Mouse (Mus musculus): ENCODE data around the gene Fam166b. TPM values are rescaled to one million over a fixed set of nuclear protein-coding genes. Genes with fewer than 3 reads are reported as not detected.

The Fam166b gene
- polyA plus RNA-seq, 1 experiment, result 1.6 TPM

DNA sequence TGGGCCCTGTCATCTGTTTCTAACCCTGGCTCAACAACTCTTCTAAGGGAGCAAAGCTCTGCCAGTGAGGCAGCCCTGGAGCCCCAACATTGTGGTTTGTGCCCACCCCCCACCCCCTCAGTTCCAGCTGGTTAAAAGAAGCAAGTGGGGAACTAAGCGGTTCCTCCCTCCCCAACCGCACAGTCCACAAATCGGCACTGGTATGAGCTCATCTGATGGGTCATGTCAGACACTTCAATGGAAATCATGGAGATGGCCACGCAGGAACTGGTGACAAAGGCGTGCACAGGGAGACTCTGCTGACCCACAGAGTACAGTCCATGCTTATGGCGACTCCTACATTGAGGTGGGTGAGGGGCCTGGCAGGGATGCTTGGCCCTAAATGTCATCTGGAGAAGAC is 37.0 kb upstream of the Fam166b start:
- Histone ChIP-seq H3K27me3 (ENCODE audit: control insufficient read depth, insufficient read depth, low read length) (no peaks in the 10 kb centered on the region), H3K4me1 (ENCODE audit: control insufficient read depth, insufficient read depth, low read length) (no peaks in the 10 kb centered on the region), H3K36me3 (ENCODE audit: control insufficient read depth, insufficient read depth, low read length) (no peaks in the 10 kb centered on the region), H3K27ac (ENCODE audit: control insufficient read depth, insufficient read depth, low read depth, low read length) (peak overlapping the region; percentile 30; the same call in 1 of the 2 replicates), H3K4me3 (ENCODE audit: control insufficient read depth, low read depth, low read length) (no peak overlapping the region)
- TF ChIP-seq POLR2A (IDR thresholded peaks at IDR 0.05; ENCODE audit: control insufficient read depth, low read depth, low read length) (no peak), CTCF (IDR thresholded peaks at IDR 0.05; ENCODE audit: control insufficient read depth, insufficient read depth, insufficient replicate concordance, low read depth, low read length) (no peak)

- H3K36me3 ChIP-seq (ENCODE audit: control insufficient read depth, insufficient read depth, low read length), result no peaks in the 10 kb centered on the region
- H3K27me3 ChIP-seq (ENCODE audit: control insufficient read depth, insufficient read depth, low read length), result no peaks in the 10 kb centered on the region
- TF ChIP-seq CTCF (IDR thresholded peaks at IDR 0.05; ENCODE audit: control insufficient read depth, insufficient read depth, insufficient replicate concordance, low read depth, low read length) (no peak), POLR2A (IDR thresholded peaks at IDR 0.05; ENCODE audit: control insufficient read depth, low read depth, low read length) (no peak)
- H3K4me1 ChIP-seq (ENCODE audit: control insufficient read depth, insufficient read depth, low read length), result no peaks in the 10 kb centered on the region
- no peak overlapping the region for H3K4me3 ChIP-seq (ENCODE audit: control insufficient read depth, low read depth, low read length)
- no peak overlapping the region for H3K27ac ChIP-seq (ENCODE audit: control insufficient read depth, insufficient read depth, low read depth, low read length)
These were observed 34.2 kb upstream of the Fam166b start for GRCm38 (mm10) chr4:43463102-43463501.

DNA sequence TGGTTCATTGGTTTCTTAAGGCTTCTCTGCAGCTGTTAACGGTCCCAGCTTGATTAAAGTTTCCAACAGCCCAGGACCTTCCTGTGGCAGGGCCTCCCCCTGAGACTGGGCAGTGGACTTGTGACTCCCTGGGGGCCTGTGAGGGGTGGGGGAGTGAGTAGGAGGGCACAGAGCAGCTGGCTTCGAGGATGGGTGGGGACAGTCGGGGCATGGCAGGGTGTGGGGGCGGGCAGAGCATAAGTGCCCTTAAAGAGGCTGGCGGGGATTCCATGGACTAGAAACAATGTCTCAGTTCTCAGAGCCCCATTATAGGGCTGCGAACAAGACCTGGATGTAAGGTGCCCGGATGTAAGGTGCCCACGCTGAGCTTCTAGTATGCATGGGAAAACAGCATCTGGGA is 28.2 kb upstream of the Fam166b start:
- no peak overlapping the region for H3K4me3 ChIP-seq (ENCODE audit: control insufficient read depth, low read depth, low read length)
- no peak overlapping the region for H3K27ac ChIP-seq (ENCODE audit: control insufficient read depth, insufficient read depth, low read depth, low read length)
- no peaks in the 10 kb centered on the region for H3K36me3 ChIP-seq (ENCODE audit: control insufficient read depth, insufficient read depth, low read length)
- H3K4me1 ChIP-seq (ENCODE audit: control insufficient read depth, insufficient read depth, low read length), result peaks cover 6% of the 10 kb centered on the region
- TF ChIP-seq CTCF (IDR thresholded peaks at IDR 0.05; ENCODE audit: control insufficient read depth, insufficient read depth, insufficient replicate concordance, low read depth, low read length), result no peak
- TF ChIP-seq POLR2A (IDR thresholded peaks at IDR 0.05; ENCODE audit: control insufficient read depth, low read depth, low read length), result no peak
- H3K27me3 ChIP-seq (ENCODE audit: control insufficient read depth, insufficient read depth, low read length), result no peaks in the 10 kb centered on the region

- H3K4me1 ChIP-seq (ENCODE audit: control insufficient read depth, insufficient read depth, low read length), result peaks cover 6% of the 10 kb centered on the region
- H3K27ac ChIP-seq (ENCODE audit: control insufficient read depth, insufficient read depth, low read depth, low read length), result no peak overlapping the region
- no peaks in the 10 kb centered on the region for H3K36me3 ChIP-seq (ENCODE audit: control insufficient read depth, insufficient read depth, low read length)
- no peak for TF ChIP-seq CTCF (IDR thresholded peaks at IDR 0.05; ENCODE audit: control insufficient read depth, insufficient read depth, insufficient replicate concordance, low read depth, low read length)
- no peak for TF ChIP-seq POLR2A (IDR thresholded peaks at IDR 0.05; ENCODE audit: control insufficient read depth, low read depth, low read length)
- H3K27me3 ChIP-seq (ENCODE audit: control insufficient read depth, insufficient read depth, low read length), result no peaks in the 10 kb centered on the region
- no peak overlapping the region for H3K4me3 ChIP-seq (ENCODE audit: control insufficient read depth, low read depth, low read length)
These were observed 27.5 kb upstream of the Fam166b start for GRCm38 (mm10) chr4:43456470-43456869.

DNA sequence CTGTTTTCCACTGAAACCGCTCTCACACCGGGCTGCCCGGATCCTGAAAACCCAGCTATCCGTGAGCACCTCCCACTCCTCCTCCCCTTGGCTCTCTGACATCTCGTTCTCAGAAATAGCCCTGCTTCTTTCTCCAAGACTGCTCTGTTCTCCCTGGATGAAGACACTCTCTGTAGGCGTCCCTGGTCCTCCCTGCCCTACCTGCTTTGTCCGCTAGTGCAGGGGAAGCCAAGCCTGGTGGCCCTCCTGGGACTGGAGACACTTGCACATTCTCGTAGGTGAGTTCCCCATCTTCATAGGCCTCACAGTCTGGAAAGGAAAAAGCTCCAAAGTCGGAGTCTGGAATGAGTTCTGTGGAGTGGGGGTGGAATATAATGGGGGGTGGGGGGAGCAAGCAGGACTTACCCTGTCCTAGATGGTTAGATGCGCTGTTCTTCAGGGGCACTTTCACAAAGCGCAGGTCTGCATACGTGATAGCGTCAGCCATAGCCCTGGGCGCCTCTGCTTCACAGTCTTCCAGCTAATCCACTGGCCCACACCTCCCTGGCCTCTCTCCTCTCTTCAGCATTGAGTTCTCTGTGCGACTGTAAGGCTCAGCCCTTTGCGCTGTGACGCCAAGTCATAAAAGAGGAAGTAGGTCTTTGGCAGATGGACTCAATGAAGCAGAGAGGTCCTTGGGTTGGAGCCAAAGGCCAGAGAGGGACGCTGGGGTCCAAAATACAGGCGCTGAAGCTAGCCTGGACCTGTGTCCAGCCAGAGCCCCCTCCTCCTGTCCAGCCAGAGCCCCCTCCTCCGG is 25.3 kb upstream of the Fam166b start, which contains the start of gene Cd72:
Gene Cd72, minus strand, starts transcription at position 588 of the 796 bp plus-strand sequence.
- no peak for TF ChIP-seq POLR2A (IDR thresholded peaks at IDR 0.05; ENCODE audit: control insufficient read depth, low read depth, low read length)
- no peak; the same call in 1 of the 2 replicates for TF ChIP-seq CTCF (IDR thresholded peaks at IDR 0.05; ENCODE audit: control insufficient read depth, insufficient read depth, insufficient replicate concordance, low read depth, low read length)
- Histone ChIP-seq H3K36me3 (ENCODE audit: control insufficient read depth, insufficient read depth, low read length) (no peaks in the 10 kb centered on the region), H3K27ac (ENCODE audit: control insufficient read depth, insufficient read depth, low read depth, low read length) (no peak within 1 kb of the TSS), H3K4me1 (ENCODE audit: control insufficient read depth, insufficient read depth, low read length) (peaks cover 6% of the 10 kb centered on the region), H3K4me3 (ENCODE audit: control insufficient read depth, low read depth, low read length) (no peak within 1 kb of the TSS; the same call in 1 of the 2 replicates), H3K27me3 (ENCODE audit: control insufficient read depth, insufficient read depth, low read length) (no peaks in the 10 kb centered on the region)

DNA sequence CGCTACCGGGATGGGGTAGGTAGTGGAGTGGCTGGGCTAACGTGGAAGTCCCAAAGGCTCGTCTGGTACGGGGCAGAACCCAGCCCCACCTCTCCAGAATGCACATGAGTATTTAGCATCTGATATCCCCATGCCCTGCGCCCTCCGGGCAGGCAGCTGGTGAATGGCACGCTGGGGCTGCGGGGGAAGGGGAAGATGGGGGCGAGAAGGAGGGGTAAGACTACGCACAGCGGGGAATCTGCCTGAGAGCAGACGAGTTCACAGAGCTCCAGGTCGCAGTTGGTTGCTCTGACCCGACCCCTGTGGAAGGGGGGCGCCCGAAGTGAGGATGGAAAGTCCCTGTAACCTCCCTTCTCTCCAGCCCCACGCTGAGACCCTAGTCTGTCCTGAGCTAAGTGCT is 24.5 kb upstream of the Fam166b start:
- Histone ChIP-seq H3K36me3 (ENCODE audit: control insufficient read depth, insufficient read depth, low read length) (no peaks in the 10 kb centered on the region), H3K4me3 (ENCODE audit: control insufficient read depth, low read depth, low read length) (no peak overlapping the region), H3K27ac (ENCODE audit: control insufficient read depth, insufficient read depth, low read depth, low read length) (no peak overlapping the region), H3K27me3 (ENCODE audit: control insufficient read depth, insufficient read depth, low read length) (no peaks in the 10 kb centered on the region), H3K4me1 (ENCODE audit: control insufficient read depth, insufficient read depth, low read length) (peaks cover 6% of the 10 kb centered on the region)
- no peak for TF ChIP-seq CTCF (IDR thresholded peaks at IDR 0.05; ENCODE audit: control insufficient read depth, insufficient read depth, insufficient replicate concordance, low read depth, low read length)
- TF ChIP-seq POLR2A (IDR thresholded peaks at IDR 0.05; ENCODE audit: control insufficient read depth, low read depth, low read length), result no peak

DNA sequence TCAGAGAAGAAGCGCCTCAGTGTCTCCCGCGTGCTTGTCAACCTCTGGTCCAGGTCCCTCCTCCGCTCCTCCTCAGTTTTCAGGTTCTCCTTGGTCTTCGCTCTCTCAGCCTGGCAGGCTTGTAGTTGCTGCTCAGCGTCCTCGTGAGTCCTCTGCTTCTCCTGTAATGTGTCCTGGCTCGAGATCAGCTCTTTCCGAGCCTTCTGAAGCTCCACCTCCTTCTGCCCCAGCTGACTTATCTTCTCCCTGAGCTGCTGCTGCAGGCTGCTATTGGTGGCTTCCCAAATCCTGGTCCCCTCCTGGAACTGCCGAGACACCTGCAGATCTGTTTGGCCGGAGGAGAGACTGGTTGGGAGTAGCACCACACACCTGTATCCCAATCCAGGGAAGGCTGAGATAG is 23.4 kb upstream of the Fam166b start:
- Histone ChIP-seq H3K36me3 (ENCODE audit: control insufficient read depth, insufficient read depth, low read length) (no peaks in the 10 kb centered on the region; the same call in 1 of the 2 replicates), H3K4me1 (ENCODE audit: control insufficient read depth, insufficient read depth, low read length) (peaks cover 5% of the 10 kb centered on the region), H3K27ac (ENCODE audit: control insufficient read depth, insufficient read depth, low read depth, low read length) (no peak overlapping the region), H3K27me3 (ENCODE audit: control insufficient read depth, insufficient read depth, low read length) (no peaks in the 10 kb centered on the region), H3K4me3 (ENCODE audit: control insufficient read depth, low read depth, low read length) (no peak overlapping the region)
- no peak for TF ChIP-seq CTCF (IDR thresholded peaks at IDR 0.05; ENCODE audit: control insufficient read depth, insufficient read depth, insufficient replicate concordance, low read depth, low read length)
- no peak for TF ChIP-seq POLR2A (IDR thresholded peaks at IDR 0.05; ENCODE audit: control insufficient read depth, low read depth, low read length)
